Mouse (Mus musculus): ENCODE results near the gene Nudt4.
"Not testable (repeated sequence)": the region's sequence is repeated elsewhere in the genome, so short reads cannot be mapped to it uniquely, and the experiment has no call there.

Nudt4 gene

DNA sequence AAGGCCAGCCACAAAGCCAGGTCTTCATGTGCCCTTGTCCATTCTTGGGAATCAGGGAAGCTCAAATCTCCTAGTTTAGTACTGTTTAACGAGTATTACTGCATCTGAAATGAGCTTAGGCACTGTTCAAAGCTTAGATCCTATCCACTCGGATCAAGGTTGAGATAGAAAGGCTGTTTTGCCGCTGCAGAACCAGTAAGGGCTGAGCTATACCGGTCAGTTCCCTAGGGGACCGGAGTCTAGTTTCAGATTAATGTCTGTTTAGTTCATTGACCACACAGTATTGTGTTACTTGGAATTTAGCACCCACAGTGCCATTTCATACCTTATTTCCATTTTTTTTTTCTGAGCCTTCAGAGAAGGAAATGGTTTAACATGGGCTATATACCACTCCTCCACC is 3.6 kb upstream of the Nudt4 start:
- DNase-seq (ENCODE audit: low read depth in 2 of 2, low spot score in 2 of 2): no peak

DNA sequence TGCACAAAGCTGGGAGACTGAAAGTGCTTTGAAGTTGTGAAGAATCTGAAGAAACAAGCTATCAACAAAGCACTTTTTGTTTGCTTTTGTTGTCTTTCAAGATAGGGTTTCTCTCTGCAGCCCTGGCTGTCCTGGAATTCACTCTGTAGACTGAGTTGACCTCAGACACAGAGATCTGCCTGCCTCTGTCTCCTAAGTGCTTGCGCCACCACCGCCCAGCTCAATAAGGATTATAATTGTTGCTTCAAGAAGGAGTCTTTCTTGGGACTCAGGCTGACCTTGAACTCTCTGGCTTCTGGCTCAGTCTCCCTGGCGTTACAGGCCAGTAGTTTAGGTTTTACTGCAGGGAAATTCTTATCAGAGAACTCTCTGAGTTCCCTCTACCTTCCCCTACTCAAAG is 2.8 kb upstream of the Nudt4 start:
- no peak for DNase-seq (ENCODE audit: low read depth in 2 of 2, low spot score in 2 of 2)

- no peak for DNase-seq (ENCODE audit: low read depth in 2 of 2, low spot score in 2 of 2)
Observed at GRCm38 (mm10) chr10:95565156-95565854, 1.4 kb upstream of the Nudt4 start.

- DNase-seq (ENCODE audit: low read depth in 2 of 2, low spot score in 2 of 2): peak; percentile 9 to 28
Observed at GRCm38 (mm10) chr10:95562859-95563841, 796 bp downstream of the Nudt4 start.

DNA sequence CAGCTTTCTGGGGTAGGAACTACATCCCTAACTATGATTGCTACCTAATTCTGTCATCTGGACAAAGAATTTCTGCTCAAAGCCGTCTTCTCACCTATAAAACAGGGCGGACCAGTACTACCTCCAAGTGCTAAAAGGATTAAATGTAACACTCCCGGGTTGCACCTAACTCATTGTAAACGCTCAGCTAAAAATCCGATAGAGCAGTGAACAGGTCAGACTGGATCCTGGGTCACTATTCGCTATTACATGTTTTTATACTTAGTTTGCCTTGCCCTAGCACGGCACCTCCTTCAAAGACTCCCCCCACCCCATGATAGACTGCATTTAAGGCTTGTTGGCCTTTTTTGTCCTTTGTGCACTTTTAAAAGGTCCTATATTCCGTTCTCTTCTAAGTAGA is 1.6 kb downstream of the Nudt4 start:
- no peak for DNase-seq (ENCODE audit: low read depth in 2 of 2, low spot score in 2 of 2)

- no peak for DNase-seq (ENCODE audit: low read depth in 2 of 2, low spot score in 2 of 2)
Observed at GRCm38 (mm10) chr10:95561616-95562015, 2.3 kb downstream of the Nudt4 start.

- no peak for DNase-seq (ENCODE audit: low read depth in 2 of 2, low spot score in 2 of 2)
Observed at GRCm38 (mm10) chr10:95560394-95560983, 3.5 kb downstream of the Nudt4 start.

DNA sequence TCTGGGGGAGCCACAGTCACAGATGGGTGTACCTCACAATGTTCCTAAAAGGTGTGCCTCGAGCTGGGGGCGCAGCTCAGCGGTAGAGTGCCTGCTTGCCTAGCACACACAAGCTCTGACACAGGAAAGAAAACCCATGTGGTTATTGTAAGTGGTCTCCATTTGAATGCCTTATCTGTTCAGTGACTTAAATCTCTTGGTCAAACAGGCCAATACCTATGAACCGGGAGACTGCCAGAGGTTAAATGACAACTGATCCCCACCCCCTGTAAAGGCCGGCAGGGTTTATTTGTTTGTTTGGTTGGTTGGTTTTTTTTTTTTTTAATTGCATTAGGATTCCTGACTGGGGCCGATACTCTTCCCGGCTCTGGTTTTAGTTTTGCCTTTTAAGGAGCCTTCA is 4.5 kb downstream of the Nudt4 start:
- DNase-seq (ENCODE audit: low read depth in 2 of 2, low spot score in 2 of 2): no peak

- peak; percentile 6 to 39 for DNase-seq (ENCODE audit: low read depth in 2 of 2, low spot score in 2 of 2)
Observed at GRCm38 (mm10) chr10:95557337-95557828, 6.6 kb downstream of the Nudt4 start.

GRCm38 (mm10) chr10:95555866-95556265 is 8.1 kb downstream of the Nudt4 start:
- DNase-seq (ENCODE audit: low read depth in 2 of 2, low spot score in 2 of 2): no peak

DNA sequence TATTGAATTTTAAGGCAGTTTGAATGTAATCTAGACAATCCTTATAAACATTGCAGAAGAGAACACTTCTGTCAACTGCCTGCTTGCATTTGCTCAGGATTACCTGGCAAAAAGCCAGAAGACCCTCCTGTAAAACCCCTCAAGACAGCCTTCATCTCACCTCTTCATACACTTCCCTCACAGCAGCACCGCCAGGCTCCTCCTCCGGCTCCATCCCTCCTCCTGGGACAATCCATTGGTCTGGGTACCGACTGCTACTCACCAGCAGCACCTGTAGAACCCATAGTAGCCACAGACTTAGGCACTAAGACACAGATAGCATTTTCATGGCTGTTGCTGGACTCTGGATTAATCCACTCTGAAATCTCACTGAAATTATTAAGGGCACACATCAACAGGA is 11.6 kb downstream of the Nudt4 start:
- DNase-seq (ENCODE audit: low read depth in 2 of 2, low spot score in 2 of 2): no peak

- DNase-seq (ENCODE audit: low read depth in 2 of 2, low spot score in 2 of 2): no peak
Observed at GRCm38 (mm10) chr10:95551752-95552151, 12.2 kb downstream of the Nudt4 start.

- DNase-seq (ENCODE audit: low read depth in 2 of 2, low spot score in 2 of 2): peak in 1 of 2 experiments; percentile 34
Observed at GRCm38 (mm10) chr10:95550506-95550905, 13.4 kb downstream of the Nudt4 start.

- DNase-seq (ENCODE audit: low read depth in 2 of 2, low spot score in 2 of 2): not testable (repeated sequence)
Observed at GRCm38 (mm10) chr10:95549080-95549479, 14.9 kb downstream of the Nudt4 start.

DNA sequence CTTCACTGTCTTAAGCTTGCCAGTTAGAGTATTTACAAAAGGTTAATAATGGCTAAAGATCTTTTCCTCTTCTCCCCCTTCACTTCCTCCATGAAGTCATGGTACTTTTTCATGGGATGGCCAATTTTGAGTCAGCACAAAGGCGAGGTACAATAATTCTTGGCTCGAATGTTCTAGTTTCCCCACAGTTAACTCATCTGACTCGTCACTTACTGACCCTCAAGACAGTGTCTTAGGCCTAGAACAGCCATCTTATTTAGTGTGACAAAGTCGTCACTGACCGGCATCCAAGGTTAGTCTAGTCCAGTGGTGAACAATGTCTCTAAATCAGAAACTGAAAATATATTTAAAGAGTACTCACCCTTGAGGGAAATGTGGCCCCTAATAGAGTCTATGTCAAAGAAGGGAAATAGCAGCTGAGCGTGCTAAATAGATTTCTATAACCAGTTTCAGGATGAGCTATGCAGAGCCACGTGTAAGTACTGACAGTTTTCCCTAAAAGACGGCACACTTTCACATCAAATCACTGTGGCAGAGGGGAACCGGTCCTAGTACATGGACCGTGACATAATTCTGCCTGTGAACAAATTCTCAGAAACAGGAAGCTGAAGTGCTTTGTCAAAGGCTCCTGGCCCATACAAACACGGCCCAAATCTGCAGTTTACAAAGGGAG is 15.7 kb downstream of the Nudt4 start:
- no peak for DNase-seq (ENCODE audit: low read depth in 2 of 2, low spot score in 2 of 2)

GRCm38 (mm10) chr10:95546178-95546577 is 17.8 kb downstream of the Nudt4 start:
- DNase-seq (ENCODE audit: low read depth in 2 of 2, low spot score in 2 of 2): no peak

GRCm38 (mm10) chr10:95545051-95545450 is 18.9 kb downstream of the Nudt4 start:
- DNase-seq (ENCODE audit: low read depth in 2 of 2, low spot score in 2 of 2): no peak

DNA sequence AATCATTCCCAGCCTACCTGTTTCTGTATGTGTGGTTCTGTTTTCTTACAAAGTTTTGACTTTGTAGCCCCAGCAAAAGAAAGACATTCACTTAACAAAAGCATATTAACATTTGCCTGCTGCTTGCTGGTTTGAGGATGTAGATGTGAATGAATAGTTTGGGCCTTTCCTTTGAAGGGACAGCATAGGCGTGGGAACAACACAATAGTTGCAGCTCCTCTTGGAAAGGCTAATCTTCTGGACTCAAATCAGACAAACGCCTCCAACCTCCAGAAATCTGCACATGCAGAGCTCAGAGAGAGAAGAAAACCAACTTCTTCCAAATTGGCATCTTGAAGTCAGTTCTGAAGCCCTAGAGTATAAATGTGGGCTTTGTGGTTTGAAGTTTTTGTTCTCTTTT is 19.3 kb downstream of the Nudt4 start:
- DNase-seq (ENCODE audit: low read depth in 2 of 2, low spot score in 2 of 2): no peak

- no peak for DNase-seq (ENCODE audit: low read depth in 2 of 2, low spot score in 2 of 2)
Observed at GRCm38 (mm10) chr10:95544004-95544403, 19.9 kb downstream of the Nudt4 start.

DNA sequence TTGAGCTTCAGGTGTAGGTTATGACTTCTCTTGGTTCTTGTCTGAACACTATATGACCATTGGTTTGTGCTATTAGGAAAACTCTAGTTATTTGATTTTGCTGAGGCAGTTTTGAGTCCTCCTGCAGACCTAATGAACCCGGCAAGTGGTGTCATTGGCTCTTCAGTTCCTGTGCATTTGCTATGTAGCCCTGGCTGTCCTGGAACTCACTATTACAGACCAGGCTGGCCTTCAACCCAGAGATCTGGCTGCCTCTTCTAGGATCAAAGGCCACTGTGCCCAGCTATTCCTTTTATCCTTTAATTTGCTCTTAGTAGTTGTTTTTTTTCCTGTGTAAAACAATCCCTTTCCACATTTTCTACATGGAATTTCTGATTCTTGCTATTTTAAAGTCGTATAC is 20.6 kb downstream of the Nudt4 start:
- DNase-seq (ENCODE audit: low read depth in 2 of 2, low spot score in 2 of 2): no peak

DNA sequence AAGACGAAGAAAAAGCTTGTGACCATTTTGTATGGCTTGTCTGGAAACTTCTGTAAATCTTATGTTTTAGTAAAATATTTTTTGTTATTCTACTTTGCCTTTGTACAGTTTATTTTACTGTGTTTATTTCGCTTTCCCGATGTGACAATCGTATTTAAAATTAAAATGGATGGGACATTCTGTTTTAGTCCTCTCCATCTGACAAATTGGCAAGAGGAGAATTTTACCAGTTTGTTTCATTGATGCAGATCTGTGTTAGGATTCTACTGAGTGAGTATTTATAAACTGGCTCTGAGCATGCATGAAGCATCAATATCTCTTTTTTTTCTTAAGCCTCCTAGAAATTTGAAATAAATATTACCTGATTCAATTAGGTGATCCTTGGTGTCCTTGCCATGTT is 21.0 kb downstream of the Nudt4 start:
- no peak for DNase-seq (ENCODE audit: low read depth in 2 of 2, low spot score in 2 of 2)
